Mouse (Mus musculus): ENCODE measurements at regions not wholly inside any gene's neighbourhood (a gene's known extent, or its start where the extent isn't known, plus 50 kb on each side); places are given as distances from the start of the nearest gene placed in this dataset.

DNA sequence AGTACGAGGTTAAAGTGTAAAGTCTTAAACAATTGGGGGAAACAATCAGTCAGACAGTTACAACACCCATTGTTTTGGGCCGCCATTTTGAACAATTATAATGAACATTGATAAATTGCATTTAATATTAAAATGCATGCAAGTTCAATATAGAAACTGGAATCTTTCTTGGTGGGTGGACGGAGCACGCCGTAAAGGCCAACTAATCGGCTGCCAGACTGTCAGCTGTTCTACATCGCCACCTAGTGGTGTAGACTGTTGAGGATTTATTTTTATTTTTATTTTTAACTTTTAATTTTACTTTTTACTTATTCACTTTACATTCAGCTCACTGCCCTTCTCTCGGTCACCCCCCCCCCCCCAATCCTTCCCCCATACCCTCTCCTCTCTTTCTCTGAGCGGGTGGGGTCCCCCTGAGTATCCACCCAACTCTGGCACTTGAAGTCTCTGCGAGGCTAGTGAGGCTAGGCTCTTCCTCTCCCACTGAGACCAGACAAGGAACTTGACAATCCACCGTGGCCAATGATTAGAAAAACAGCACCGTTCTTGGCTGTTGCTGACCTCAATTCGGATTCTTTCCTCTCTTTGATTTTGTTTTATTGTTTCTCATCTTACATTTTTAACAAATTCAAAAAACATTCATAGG lies 79.7 kb upstream of the C1qtnf3 start:
- no peak overlapping the region for H3K27ac ChIP-seq (ENCODE audit: low read depth, low read length)
- no peak overlapping the region for H3K9ac ChIP-seq (ENCODE audit: low read depth, low read length)
- no peak overlapping the region for H3K4me3 ChIP-seq (ENCODE audit: low read depth, low read length)
- TF ChIP-seq CTCF (IDR thresholded peaks at IDR 0.05; ENCODE audit: low read depth), result peak; percentile 82
- 13% methylated on average over 12 of the region's 13 CpGs for WGBS
- ATAC-seq, result no peak
- H3K4me2 ChIP-seq (replicated peaks; ENCODE audit: low read depth), result peak overlapping the region; percentile 35; the same call in 1 of the 2 replicates
- no peaks in the 10 kb centered on the region; the same call in 1 of the 2 replicates for H3K4me1 ChIP-seq (replicated peaks; ENCODE audit: control insufficient read depth, insufficient read depth, low read length)
- no peaks in the 10 kb centered on the region for H3K27me3 ChIP-seq (replicated peaks; ENCODE audit: control insufficient read depth, insufficient read depth, low read length)
- H3K36me3 ChIP-seq (ENCODE audit: control insufficient read depth, insufficient read depth), result no peaks in the 10 kb centered on the region
- no peaks in the 10 kb centered on the region for H3K9me3 ChIP-seq (ENCODE audit: control insufficient read depth)

DNA sequence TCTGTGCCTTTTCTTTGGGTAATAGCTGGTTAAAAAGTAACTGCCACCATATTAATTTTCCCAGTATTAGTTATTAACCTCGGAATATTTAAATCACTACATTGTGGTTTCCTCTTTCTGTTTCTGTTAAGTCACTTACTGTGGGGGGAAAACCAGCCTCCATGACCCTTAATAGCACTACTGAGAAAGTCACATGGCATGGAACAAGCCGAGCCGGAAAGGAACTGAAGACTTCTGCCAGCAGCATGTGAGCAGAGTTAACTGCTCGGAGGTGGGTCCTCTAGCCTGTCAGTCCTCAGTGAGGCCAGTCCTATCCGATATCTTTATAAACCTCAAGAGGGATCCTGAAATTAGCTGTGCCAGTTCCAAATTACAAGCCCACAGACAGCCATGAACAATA lies 75.8 kb upstream of the C1qtnf3 start:
- ATAC-seq, result no peak

DNA sequence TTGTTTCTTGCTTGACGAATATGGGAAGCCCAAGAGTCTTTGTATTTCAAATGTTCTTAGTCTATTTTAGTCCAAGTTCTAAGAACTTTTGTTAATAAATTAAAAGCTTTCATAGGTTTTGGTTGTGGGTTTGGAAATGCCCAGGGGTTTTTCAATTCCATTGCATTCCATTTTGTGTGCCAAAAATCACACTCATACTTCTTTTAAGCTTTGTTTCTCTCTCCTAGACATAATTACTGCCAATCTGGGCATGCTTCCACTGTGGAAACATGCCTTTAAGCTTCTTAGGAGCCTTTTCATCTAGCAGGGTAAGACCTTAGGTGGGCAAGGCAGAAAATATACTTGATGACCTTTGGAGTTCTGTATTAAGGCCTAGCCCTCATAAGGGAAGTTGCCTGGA lies 70.4 kb upstream of the C1qtnf3 start:
- no peak for TF ChIP-seq CTCF (IDR thresholded peaks at IDR 0.05; ENCODE audit: low read depth)
- WGBS, result 92% methylated on average over 1 of the region's 1 CpGs
- no peaks in the 10 kb centered on the region for H3K27me3 ChIP-seq (replicated peaks; ENCODE audit: control insufficient read depth, insufficient read depth, low read length)
- H3K9ac ChIP-seq (ENCODE audit: low read depth, low read length), result no peak overlapping the region
- no peak for ATAC-seq
- no peaks in the 10 kb centered on the region for H3K4me1 ChIP-seq (replicated peaks; ENCODE audit: control insufficient read depth, insufficient read depth, low read length)
- no peak overlapping the region for H3K27ac ChIP-seq (ENCODE audit: low read depth, low read length)
- no peak overlapping the region for H3K4me3 ChIP-seq (ENCODE audit: low read depth, low read length)
- H3K4me2 ChIP-seq (replicated peaks; ENCODE audit: low read depth), result no peak overlapping the region
- no peaks in the 10 kb centered on the region for H3K9me3 ChIP-seq (ENCODE audit: control insufficient read depth)
- H3K36me3 ChIP-seq (ENCODE audit: control insufficient read depth, insufficient read depth), result no peaks in the 10 kb centered on the region

More for the DNA sequence above, 75.8 kb upstream of the C1qtnf3 start:
- no peaks in the 10 kb centered on the region for H3K36me3 ChIP-seq (ENCODE audit: control insufficient read depth, insufficient read depth)
- 53% methylated on average over 5 of the region's 5 CpGs for WGBS
- no peak overlapping the region for H3K4me3 ChIP-seq (ENCODE audit: low read depth, low read length)
- H3K4me1 ChIP-seq (replicated peaks; ENCODE audit: control insufficient read depth, insufficient read depth, low read length), result no peaks in the 10 kb centered on the region
- no peaks in the 10 kb centered on the region for H3K9me3 ChIP-seq (ENCODE audit: control insufficient read depth)
- TF ChIP-seq CTCF (IDR thresholded peaks at IDR 0.05; ENCODE audit: low read depth), result no peak
- H3K27me3 ChIP-seq (replicated peaks; ENCODE audit: control insufficient read depth, insufficient read depth, low read length), result no peaks in the 10 kb centered on the region
- no peak overlapping the region for H3K9ac ChIP-seq (ENCODE audit: low read depth, low read length)
- H3K4me2 ChIP-seq (replicated peaks; ENCODE audit: low read depth), result no peak overlapping the region
- no peak overlapping the region for H3K27ac ChIP-seq (ENCODE audit: low read depth, low read length)

DNA sequence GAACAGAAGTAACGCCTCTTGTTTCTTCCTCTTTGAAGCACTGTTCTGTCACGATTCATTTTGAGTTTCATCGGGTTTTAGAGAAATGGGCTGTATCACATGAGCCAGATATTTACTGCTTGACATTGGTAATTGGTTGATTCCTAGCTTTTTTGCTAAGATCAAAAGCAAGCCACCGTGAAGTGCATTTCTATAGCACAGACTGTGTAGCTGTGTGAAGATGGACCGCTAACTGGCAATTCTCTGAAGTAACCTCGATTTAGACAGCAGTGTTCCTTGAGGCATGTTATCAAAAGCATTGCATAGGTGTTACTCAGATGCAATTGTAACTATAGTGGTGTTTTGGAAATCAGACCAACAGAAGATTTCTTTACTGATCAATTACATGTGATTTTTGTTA lies 64.1 kb upstream of the C1qtnf3 start:
- H3K4me2 ChIP-seq (replicated peaks; ENCODE audit: low read depth), result no peak overlapping the region
- ATAC-seq, result no peak
- WGBS, result 94% methylated on average over 6 of the region's 6 CpGs
- TF ChIP-seq CTCF (IDR thresholded peaks at IDR 0.05; ENCODE audit: low read depth), result no peak
- H3K9me3 ChIP-seq (ENCODE audit: control insufficient read depth), result no peaks in the 10 kb centered on the region
- no peak overlapping the region for H3K4me3 ChIP-seq (ENCODE audit: low read depth, low read length)
- H3K9ac ChIP-seq (ENCODE audit: low read depth, low read length), result no peak overlapping the region
- H3K27me3 ChIP-seq (replicated peaks; ENCODE audit: control insufficient read depth, insufficient read depth, low read length), result no peaks in the 10 kb centered on the region
- no peaks in the 10 kb centered on the region for H3K36me3 ChIP-seq (ENCODE audit: control insufficient read depth, insufficient read depth)
- H3K27ac ChIP-seq (ENCODE audit: low read depth, low read length), result no peak overlapping the region
- 0 out of 2 replicates have a peak, but pooled peaks cover 2% of the 10 kb centered on the region for H3K4me1 ChIP-seq (replicated peaks; ENCODE audit: control insufficient read depth, insufficient read depth, low read length)

DNA sequence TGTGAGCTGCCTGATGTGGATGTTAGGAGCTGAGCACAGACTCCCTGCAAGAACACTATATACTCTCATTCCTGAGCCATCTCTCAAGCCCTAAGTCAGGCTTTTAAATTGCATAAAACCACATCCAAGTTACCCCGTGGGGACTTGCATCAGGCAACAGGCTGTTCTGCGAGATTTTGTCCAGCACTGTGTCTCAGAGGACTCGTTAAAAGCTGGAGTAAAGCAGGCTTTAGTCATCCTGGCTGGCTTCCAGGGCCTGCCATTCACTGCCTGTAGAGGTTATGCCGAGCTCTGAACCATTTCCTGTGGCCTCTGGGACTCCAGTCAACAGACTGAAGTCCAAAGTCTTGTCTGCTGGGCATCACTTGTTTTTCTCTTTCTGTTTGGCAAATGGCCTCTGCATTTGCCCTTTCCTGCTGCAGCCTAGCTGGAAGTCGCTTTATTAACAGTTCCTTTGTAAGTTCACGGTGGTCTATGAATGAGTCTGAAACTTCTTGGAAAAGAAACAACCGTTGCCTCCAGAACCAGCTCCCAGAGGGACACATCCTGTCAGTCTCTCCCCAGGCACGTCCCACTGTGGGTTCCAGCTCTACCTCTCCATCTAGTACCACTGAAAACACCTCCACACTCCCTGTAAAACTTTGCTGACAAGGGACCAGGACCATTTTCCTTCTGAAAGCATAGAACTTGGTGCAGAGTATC lies 61.8 kb upstream of the C1qtnf3 start:
- no peak for TF ChIP-seq CTCF (IDR thresholded peaks at IDR 0.05; ENCODE audit: low read depth)
- H3K36me3 ChIP-seq (ENCODE audit: control insufficient read depth, insufficient read depth), result no peaks in the 10 kb centered on the region
- H3K9me3 ChIP-seq (ENCODE audit: control insufficient read depth), result no peaks in the 10 kb centered on the region
- no peak overlapping the region for H3K4me2 ChIP-seq (replicated peaks; ENCODE audit: low read depth)
- H3K9ac ChIP-seq (ENCODE audit: low read depth, low read length), result no peak overlapping the region
- 30% methylated on average over 8 of the region's 8 CpGs for WGBS
- ATAC-seq, result peak; percentile 95
- H3K4me3 ChIP-seq (ENCODE audit: low read depth, low read length), result no peak overlapping the region
- H3K27ac ChIP-seq (ENCODE audit: low read depth, low read length), result peak overlapping the region; percentile 51
- no peaks in the 10 kb centered on the region for H3K27me3 ChIP-seq (replicated peaks; ENCODE audit: control insufficient read depth, insufficient read depth, low read length)
- H3K4me1 ChIP-seq (replicated peaks; ENCODE audit: control insufficient read depth, insufficient read depth, low read length), result 0 out of 2 replicates have a peak, but pooled peaks cover 2% of the 10 kb centered on the region

DNA sequence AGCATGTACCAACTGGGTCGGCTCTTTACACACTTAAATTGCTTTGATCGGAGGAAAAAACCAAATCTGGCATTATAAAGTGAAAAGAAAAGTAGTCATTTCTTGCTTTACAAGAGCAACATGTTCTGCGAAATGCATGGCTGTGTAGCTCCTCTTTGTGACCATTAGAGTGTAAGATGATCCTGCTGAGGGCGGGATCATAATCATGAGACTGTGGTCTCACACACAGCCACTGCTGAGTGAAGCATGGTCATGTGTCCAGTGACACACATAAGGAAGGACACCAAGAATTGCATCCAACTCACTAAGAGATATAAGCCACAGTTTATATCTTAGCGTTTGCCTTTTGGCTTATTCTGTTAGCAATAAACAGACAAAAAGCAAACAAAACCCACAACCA lies 53.8 kb upstream of the C1qtnf3 start:
- Histone ChIP-seq H3K4me2 (replicated peaks; ENCODE audit: low read depth) (no peak overlapping the region), H3K4me1 (replicated peaks; ENCODE audit: control insufficient read depth, insufficient read depth, low read length) (no peaks in the 10 kb centered on the region), H3K9me3 (ENCODE audit: control insufficient read depth) (no peaks in the 10 kb centered on the region), H3K27ac (ENCODE audit: low read depth, low read length) (no peak overlapping the region), H3K27me3 (replicated peaks; ENCODE audit: control insufficient read depth, insufficient read depth, low read length) (no peaks in the 10 kb centered on the region), H3K36me3 (ENCODE audit: control insufficient read depth, insufficient read depth) (no peaks in the 10 kb centered on the region), H3K9ac (ENCODE audit: low read depth, low read length) (no peak overlapping the region), H3K4me3 (ENCODE audit: low read depth, low read length) (no peak overlapping the region)
- no peak for TF ChIP-seq CTCF (IDR thresholded peaks at IDR 0.05; ENCODE audit: low read depth)
- WGBS, result 80% methylated on average over 5 of the region's 5 CpGs
- ATAC-seq, result no peak

Data from intestine, postnatal 0 days (tissue).